Mouse (Mus musculus) brain, adult 10 weeks (tissue): Measurements from ENCODE around the gene Rad9b. TPM values are rescaled to one million over a fixed set of nuclear protein-coding genes. Genes with fewer than 3 reads are reported as not detected.

ENCODE experiments used
- polyA plus RNA-seq: library from polyadenylated mRNA; stranded (reverse); fragments of 350-450 nt; fragmentation: Illumina TruSeq; extraction: RNeasy Lipid Tissue Mini Kit (QIAGEN cat#74804); gene quantifications from one replicate; pipeline ENCODE4 v1.2.3, GENCODE M21; 2015; ENCODE audit warnings: low read depth, low replicate concordance

The Rad9b gene
- polyA plus RNA-seq, result 4.4 TPM

DNA sequence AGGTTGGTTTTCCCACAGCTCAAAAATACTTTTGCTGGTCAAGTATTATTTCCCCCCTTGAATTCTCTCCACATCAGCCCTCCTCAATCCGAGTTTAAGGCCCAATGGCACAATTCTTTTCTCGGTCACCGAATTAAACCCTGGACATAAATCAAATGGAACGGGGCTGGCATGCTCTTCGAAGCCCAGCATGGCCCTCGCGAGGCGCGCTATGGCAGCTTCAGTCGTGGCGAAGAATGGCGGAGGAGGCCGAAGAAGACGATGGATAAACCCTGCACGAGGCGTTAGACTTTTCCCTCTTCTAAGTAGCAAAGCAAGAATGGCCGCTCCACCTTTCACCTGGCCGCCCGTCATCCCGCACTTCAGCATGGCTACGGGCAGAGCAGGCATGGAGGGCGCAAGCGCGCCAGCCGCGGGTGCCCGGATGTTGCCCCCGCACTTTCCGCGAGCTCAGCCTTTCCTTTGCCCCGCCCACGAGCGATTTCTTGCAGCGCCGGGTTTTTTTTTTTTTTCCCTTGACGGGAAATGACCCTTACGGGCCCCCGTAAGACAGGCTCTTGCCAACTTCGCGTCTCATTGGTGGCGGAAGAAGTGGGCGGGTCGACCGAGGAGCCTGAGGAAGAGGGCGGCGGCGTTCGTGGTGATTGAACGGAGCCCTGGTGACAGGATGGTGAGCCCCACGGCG, at the start of gene Rad9b, which contains the start of gene Vps29:
TSS of gene Rad9b (minus strand) at position 427 of the 685 bp plus-strand sequence.
TSS of gene Vps29 (plus strand) at position 563 of the 685 bp plus-strand sequence.

GRCm38 (mm10) chr5:122391786-122392180, 37.8 kb upstream of the Rad9b start, which contains the start of gene Arpc3:
TSS of gene Arpc3 (plus strand) at chr5:122391878.

DNA sequence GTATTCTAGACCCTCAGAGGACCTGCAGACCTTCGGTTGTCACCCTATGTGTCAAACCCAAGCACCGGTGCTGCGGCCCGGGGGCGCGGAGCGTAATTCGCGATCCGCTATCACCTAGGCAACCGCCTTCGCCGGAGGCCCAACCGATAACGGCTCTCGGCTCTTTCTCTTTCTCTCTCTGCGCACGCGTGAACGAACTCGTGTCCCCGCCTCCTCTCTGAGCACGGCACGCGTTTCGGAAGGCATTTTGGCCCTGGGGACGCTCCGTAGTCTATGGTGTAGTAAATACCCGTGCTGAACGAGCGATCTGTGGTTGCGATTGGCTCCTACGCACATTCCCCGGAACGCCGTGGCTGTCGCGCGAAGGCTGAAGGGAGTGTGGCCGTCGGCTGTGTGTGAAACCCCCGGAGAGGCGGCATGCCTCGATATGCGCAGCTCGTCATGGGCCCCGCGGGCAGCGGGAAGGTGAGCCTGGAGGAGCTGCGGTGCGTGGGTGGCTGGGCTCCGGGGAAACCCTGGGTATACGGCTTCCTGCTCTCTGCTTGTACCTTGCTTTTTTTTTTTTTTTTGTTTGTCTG, 18.2 kb upstream of the Rad9b start, which contains the start of gene Fam216a:
TSS of gene Fam216a (minus strand) at position 173 of the 578 bp plus-strand sequence.

DNA sequence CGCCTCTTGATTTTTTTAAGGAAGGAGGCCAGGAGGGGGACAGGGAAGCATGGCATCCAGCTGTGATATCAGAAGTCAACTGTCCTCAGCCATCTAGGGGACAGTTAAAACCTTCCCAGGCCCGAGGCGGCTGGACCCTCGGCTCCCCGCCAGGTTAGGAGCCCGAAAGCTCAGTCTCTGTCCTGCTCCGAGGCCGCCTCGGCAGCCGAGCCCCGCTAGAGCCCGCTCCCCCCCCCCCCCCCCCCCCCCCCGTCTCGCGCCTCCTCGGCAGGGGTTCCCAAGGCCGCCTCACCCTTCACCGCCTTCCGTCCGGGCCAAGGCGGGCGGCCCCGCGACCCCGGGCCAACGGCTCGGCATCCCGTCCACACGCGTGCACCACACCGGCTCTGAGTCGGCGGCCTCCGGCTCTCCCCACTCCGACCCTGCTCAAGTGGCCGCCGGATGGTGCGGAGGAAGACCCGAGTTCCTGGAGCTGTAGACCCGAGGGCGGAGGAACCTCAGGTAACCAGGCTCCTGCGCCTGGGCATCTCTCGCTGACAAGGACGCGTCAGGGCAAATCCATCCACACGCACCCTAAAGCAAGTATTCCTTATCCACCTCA, 17.7 kb upstream of the Rad9b start, which contains the start of gene Gpn3:
TSS of gene Gpn3 (plus strand) at position 286 of the 601 bp plus-strand sequence.

GRCm38 (mm10) chr5:122284183-122285028, 69.6 kb downstream of the Rad9b start, which contains the start of gene Pptc7:
TSS of gene Pptc7 (plus strand) at chr5:122284365.

Other genes starting within 250 kb of the Rad9b start
- 1.8 TPM for gene Ccdc63, start 213.4 kb downstream of the Rad9b start, polyA plus RNA-seq
- 233 TPM for gene Ppp1cc, start 196.0 kb downstream of the Rad9b start, polyA plus RNA-seq
- 2.3 TPM for gene Hvcn1, start 147.4 kb downstream of the Rad9b start, polyA plus RNA-seq
- gene Tctn1, start 89.8 kb downstream of the Rad9b start, polyA plus RNA-seq, result 13.6 TPM
- 38.6 TPM for gene Pptc7, start 69.9 kb downstream of the Rad9b start, polyA plus RNA-seq
- 303 TPM for gene Vps29, start 136 bp upstream of the Rad9b start, polyA plus RNA-seq
- gene Gpn3, start 17.6 kb upstream of the Rad9b start, polyA plus RNA-seq, result 26.3 TPM
- 93.5 TPM for gene Fam216a, start 18.1 kb upstream of the Rad9b start, polyA plus RNA-seq
- 466 TPM for gene Arpc3, start 37.6 kb upstream of the Rad9b start, polyA plus RNA-seq
- 33.7 TPM for gene Anapc7, start 67.5 kb upstream of the Rad9b start, polyA plus RNA-seq
- gene Atp2a2, start 148.0 kb upstream of the Rad9b start, polyA plus RNA-seq, result 449 TPM